Mouse (Mus musculus): Measurements from ENCODE around the gene Poldip3. TPM values are rescaled to one million over a fixed set of nuclear protein-coding genes. Genes with fewer than 3 reads are reported as not detected.

Gene Poldip3
- total RNA-seq, 2 experiments from 2014 or later = 83.2 to 93.1 TPM

DNA sequence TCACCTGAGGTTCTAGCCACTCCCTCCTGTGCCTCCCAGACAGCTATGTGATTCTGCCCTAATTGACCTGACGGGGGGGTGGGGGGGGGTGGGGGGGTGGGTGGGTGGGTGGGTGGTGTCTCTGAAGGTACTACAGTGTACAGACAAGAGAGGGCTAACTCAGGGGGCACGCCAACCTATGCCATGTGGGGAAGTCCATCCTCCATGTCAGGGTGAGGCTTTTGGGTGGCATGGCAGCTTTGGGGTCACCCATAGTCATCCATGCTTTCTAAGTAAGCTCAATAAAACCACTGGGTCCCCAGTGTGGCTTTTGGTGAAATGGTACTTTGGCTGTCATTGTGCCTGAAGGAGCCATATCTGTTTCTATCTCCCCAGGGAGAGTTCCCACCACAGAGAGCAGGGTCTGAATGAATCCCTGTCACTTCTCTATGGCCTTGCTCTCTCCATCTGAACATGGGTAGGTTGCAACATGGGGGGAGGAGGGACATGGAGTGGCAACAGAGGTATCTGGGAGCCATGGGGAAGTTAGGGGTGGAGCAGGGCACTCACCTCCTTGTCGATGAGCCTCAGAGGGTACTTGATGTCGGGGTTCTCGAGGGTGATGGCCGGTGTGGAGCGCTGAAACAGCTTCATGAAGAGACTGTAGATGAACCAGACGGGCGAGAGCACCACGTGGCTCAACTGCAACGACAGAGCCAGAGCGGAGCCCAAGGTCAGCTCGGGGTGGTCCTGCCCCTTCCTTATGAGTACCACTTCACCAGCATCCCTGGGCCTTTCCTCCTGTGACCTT lies 16.5 kb upstream of the Poldip3 start:
- no peak for DNase-seq (ENCODE audit: low spot score in 2 of 2)

DNA sequence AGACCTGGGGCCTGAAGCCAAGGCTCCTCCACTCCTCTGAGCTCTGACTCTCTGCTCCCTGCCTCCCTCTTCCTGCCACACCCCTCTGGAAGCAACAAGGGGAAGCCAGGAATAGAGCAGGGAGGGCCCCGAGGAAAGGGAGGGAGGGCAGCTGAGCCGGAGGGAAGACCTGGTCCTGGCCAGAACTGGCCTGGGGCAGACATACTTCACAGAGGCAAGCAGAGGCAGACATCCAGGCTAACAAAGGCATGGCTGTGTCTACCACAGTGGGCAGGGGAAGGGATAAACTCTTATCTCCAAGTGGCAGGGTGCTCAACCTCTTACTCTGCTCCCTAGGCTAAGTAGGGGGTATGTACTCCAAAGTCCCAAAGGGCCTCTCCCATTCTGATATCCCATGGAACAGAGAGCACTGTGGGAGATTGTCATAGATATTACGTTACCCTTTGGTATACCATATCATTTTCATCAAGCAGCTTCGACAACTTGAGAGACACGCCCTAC lies 15.8 kb upstream of the Poldip3 start:
- DNase-seq (ENCODE audit: low spot score in 2 of 2) = no peak

GRCm38 (mm10) chr15:83162818-83163485 lies 13.8 kb upstream of the Poldip3 start:
- DNase-seq (ENCODE audit: low spot score in 2 of 2) = no peak

DNA sequence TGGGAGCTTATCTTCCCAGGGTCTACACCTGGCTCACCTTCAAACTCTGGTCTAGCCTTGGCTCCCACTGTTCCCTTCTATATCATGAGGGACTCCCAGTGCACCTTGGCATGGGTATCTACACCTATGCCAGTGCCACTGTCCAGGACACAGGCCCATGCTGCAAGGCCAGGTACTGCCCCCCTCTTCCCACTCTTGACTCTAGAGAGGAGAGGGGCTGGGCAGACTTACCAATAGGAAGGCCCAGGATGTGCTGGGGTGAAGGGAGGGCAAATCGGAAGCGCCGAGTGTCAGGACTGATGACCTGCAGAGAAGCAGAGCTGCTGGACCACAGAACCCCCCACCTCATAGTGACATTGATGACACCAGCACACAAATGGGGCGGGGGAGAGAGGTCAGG lies 12.8 kb upstream of the Poldip3 start:
- no peak for DNase-seq (ENCODE audit: low spot score in 2 of 2)

DNA sequence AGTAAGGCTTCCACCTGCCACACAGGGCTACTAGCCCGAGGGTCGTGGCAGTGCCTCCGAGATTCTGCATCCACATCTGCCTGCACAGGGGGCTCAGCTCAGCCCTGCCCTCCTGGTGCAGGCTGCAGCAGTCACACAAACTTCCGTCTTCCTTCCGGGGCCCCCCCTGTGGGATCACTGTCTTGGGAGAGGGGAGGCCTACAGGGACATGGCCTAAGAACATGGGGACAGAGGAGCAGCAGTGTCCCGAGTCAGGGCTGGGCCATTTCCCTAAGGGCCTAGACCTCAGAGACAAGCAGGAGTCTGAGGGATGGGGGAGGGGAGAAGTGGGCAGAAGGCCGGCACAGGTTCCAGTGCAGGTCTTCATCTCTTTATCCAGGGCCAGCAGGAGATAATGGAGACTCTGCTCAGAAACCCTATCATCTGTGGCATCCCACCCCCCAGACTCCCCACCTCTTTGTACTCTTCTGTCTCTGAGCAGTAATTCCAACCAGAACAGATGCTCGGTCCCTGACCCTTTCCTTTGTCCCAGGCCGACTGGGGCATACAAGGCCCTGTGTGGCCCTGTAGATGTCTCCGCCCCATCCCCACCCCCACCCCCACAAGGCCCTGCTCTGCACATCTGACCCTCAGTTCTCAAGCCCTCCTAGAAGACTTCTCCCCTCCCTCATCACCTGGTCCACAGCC lies 12.0 kb upstream of the Poldip3 start:
- DNase-seq (ENCODE audit: low spot score in 2 of 2) = no peak

DNA sequence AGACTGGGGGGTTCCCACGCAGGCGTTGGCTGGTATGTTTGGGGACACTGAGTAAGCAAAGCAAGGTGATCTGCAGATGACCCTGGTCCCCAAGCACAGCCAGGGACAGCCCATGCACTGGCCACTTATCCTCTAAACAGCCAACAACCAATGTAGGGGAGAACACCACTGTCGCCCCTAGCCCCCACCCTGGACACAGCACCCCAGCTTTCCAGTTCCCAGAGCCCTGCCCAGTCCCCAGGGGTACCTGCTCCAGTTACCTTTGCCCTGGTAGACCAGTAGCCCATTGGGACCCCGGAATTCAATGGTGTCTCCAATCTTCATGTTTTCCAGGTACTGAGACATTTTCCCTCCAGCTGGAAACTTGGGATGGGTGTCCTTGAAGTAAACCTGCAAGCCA lies 11.4 kb upstream of the Poldip3 start:
- DNase-seq (ENCODE audit: low spot score in 2 of 2) = no peak

- DNase-seq (ENCODE audit: low spot score in 2 of 2) = no peak
Observed at GRCm38 (mm10) chr15:83159823-83160222, 10.6 kb upstream of the Poldip3 start.

- no peak for DNase-seq (ENCODE audit: low spot score in 2 of 2)
Observed at GRCm38 (mm10) chr15:83158587-83159160, 9.5 kb upstream of the Poldip3 start.

DNA sequence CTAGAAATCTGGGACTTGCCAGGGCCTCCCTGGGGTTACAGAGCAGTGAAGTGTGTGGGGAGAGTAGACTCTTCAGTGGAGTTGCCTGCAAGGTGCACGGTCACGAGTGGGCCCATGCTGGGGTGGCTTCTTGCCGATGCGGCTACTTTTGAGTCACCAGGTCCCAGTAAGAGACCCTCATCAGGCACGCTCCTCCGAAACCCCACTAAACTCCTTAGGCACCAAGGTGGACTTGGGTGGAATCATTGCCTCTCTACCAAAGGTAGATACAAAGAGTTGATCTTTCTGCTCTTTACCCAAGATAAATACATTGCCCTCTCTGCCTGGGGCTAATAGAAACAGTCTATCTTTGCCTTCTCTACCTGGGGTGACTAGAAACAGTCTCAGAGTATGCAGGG lies 8.5 kb upstream of the Poldip3 start:
- no peak for DNase-seq (ENCODE audit: low spot score in 2 of 2)

- DNase-seq (ENCODE audit: low spot score in 2 of 2) = peak in 1 of 2 experiments; percentile 35
Observed at GRCm38 (mm10) chr15:83156929-83157666, 7.9 kb upstream of the Poldip3 start.

GRCm38 (mm10) chr15:83155672-83156419 lies 6.7 kb upstream of the Poldip3 start:
- no peak for DNase-seq (ENCODE audit: low spot score in 2 of 2)

GRCm38 (mm10) chr15:83154309-83154708 lies 5.1 kb upstream of the Poldip3 start:
- DNase-seq (ENCODE audit: low spot score in 2 of 2) = no peak

DNA sequence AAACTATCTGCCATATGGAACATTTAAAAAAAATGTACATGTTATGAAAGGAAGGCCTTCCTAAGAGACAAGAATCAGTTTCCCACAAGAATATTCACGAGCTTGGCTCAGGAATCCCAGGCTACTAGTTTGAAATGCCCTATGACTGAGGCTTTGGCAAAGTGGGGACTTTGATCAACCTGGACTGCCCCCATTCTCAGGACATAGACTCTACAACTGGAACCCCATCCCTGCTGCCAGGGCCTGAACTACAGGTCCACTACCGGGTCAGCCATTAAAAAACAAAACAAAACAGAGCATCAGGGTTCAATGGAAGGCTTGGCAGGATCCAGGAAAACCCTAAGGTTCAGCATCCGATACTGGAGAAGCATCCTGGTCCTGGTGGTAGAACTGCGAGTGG lies 1.5 kb upstream of the Poldip3 start:
- DNase-seq (ENCODE audit: low spot score in 2 of 2) = no peak

- DNase-seq (ENCODE audit: low spot score in 2 of 2) = no peak
Observed at GRCm38 (mm10) chr15:83150073-83150442, 874 bp upstream of the Poldip3 start.

DNA sequence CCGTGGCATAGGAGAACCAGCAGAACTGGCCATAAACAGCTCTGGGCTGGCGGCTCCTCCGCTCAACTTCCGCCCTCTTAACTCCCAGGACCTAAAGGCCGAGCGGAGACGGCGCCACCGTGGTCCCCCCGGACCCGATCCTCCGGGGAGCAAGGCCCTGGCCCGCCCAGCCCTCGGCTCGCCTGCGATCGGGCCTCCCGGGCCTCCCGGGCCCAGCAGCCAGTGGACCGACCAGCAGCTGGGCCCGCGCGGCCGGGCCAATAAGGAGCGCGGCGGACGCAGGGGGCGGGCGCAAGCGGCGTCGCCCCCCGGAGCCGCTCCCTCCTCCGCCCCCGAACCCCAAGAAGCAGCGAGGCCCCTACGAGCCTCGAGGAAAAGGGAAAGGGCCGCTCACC lies 386 bp downstream of the Poldip3 start:
- no peak for DNase-seq (ENCODE audit: low spot score in 2 of 2)

- DNase-seq (ENCODE audit: low spot score in 2 of 2) = no peak
Observed at GRCm38 (mm10) chr15:83148395-83148794, 789 bp downstream of the Poldip3 start.

GRCm38 (mm10) chr15:83145541-83145940 lies 3.6 kb downstream of the Poldip3 start:
- no peak for DNase-seq (ENCODE audit: low spot score in 2 of 2)

- peak; percentile 8 to 28 for DNase-seq (ENCODE audit: low spot score in 2 of 2)
Observed at GRCm38 (mm10) chr15:83142861-83143260, 6.3 kb downstream of the Poldip3 start.

DNA sequence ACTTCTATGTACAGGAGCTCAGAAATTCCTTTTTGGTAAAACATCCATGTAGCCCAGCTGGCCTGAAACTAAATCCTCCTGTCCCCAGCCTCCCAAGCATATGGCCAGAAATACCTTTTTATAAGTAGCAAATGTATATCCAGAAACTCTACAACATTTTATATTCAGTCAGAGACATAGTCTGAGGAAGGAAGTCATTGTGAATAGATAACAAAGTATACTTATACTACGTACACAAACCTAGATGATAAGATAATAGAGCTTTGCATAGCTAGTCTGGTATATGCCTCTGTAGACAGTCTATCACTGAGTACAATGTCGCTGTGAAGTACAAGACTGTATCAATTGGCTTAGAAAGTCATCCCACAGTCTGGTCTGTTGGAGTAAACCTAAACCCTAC lies 13.5 kb downstream of the Poldip3 start:
- no peak for DNase-seq (ENCODE audit: low spot score in 2 of 2)

- DNase-seq (ENCODE audit: low spot score in 2 of 2) = no peak
Observed at GRCm38 (mm10) chr15:83134671-83135070, 14.5 kb downstream of the Poldip3 start.
